Mouse (Mus musculus): Measurements from ENCODE around the gene Diras1.
A peak's percentile ranks its signal among the peaks of the same experiment; 100 is the strongest.
"Not testable (repeated sequence)": the region's sequence is repeated elsewhere in the genome, so short reads cannot be mapped to it uniquely, and the experiment has no call there.

Gene Diras1

GRCm38 (mm10) chr10:80998021-80998420 is 27.4 kb downstream of the Diras1 start:
- no peak for DNase-seq (ENCODE audit: low spot score in 2 of 2)

- DNase-seq (ENCODE audit: low spot score in 2 of 2): no peak
Measured at GRCm38 (mm10) chr10:80997332-80997731, 28.1 kb downstream of the Diras1 start.

GRCm38 (mm10) chr10:80996501-80996900 is 29.0 kb downstream of the Diras1 start:
- no peak for DNase-seq (ENCODE audit: low spot score in 2 of 2)

GRCm38 (mm10) chr10:80995091-80995632 is 30.3 kb downstream of the Diras1 start:
- DNase-seq (ENCODE audit: low spot score in 2 of 2): peak; percentile 49 to 75

GRCm38 (mm10) chr10:80994621-80995020 is 30.8 kb downstream of the Diras1 start:
- no peak for DNase-seq (ENCODE audit: low spot score in 2 of 2)

GRCm38 (mm10) chr10:80993276-80993675 is 32.2 kb downstream of the Diras1 start:
- DNase-seq (ENCODE audit: low spot score in 2 of 2): no peak

- no peak for DNase-seq (ENCODE audit: low spot score in 2 of 2)
Measured at GRCm38 (mm10) chr10:80991945-80992344, 33.5 kb downstream of the Diras1 start.

GRCm38 (mm10) chr10:80991007-80991406 is 34.5 kb downstream of the Diras1 start:
- no peak for DNase-seq (ENCODE audit: low spot score in 2 of 2)

- DNase-seq (ENCODE audit: low spot score in 2 of 2): peak in 1 of 2 experiments; percentile 32
Measured at GRCm38 (mm10) chr10:80990406-80990805, 35.1 kb downstream of the Diras1 start.

GRCm38 (mm10) chr10:80989854-80990253 is 35.6 kb downstream of the Diras1 start:
- DNase-seq (ENCODE audit: low spot score in 2 of 2): not testable (repeated sequence)

- no peak for DNase-seq (ENCODE audit: low spot score in 2 of 2)
Measured at GRCm38 (mm10) chr10:80989446-80989845, 36.0 kb downstream of the Diras1 start.

GRCm38 (mm10) chr10:80987709-80988441 is 37.6 kb downstream of the Diras1 start:
- DNase-seq (ENCODE audit: low spot score in 2 of 2): peak in 1 of 2 experiments; percentile 67

GRCm38 (mm10) chr10:80986754-80987153 is 38.7 kb downstream of the Diras1 start:
- no peak for DNase-seq (ENCODE audit: low spot score in 2 of 2)

GRCm38 (mm10) chr10:80985970-80986701 is 39.3 kb downstream of the Diras1 start:
- DNase-seq (ENCODE audit: low spot score in 2 of 2): no peak

GRCm38 (mm10) chr10:80985241-80985969 is 40.1 kb downstream of the Diras1 start:
- no peak for DNase-seq (ENCODE audit: low spot score in 2 of 2)

GRCm38 (mm10) chr10:80984223-80984622 is 41.2 kb downstream of the Diras1 start:
- DNase-seq (ENCODE audit: low spot score in 2 of 2): no peak

- no peak for DNase-seq (ENCODE audit: low spot score in 2 of 2)
Measured at GRCm38 (mm10) chr10:80982381-80982780, 43.1 kb downstream of the Diras1 start.

GRCm38 (mm10) chr10:80981564-80982112 is 43.8 kb downstream of the Diras1 start:
- DNase-seq (ENCODE audit: low spot score in 2 of 2): no peak

- no peak for DNase-seq (ENCODE audit: low spot score in 2 of 2)
Measured at GRCm38 (mm10) chr10:80975478-80975877, 50.0 kb downstream of the Diras1 start.

- DNase-seq (ENCODE audit: low spot score in 2 of 2): no peak
Measured at GRCm38 (mm10) chr10:80973722-80974121, 51.7 kb downstream of the Diras1 start.

- DNase-seq (ENCODE audit: low spot score in 2 of 2): no peak
Measured at GRCm38 (mm10) chr10:80972071-80972987, 53.1 kb downstream of the Diras1 start.

Measured in spleen, postnatal 14 days (tissue).